Mouse (Mus musculus): ENCODE data around the gene Ttpal.

- TF ChIP-seq CTCF (IDR thresholded peaks at IDR 0.05; ENCODE audit: low read depth) (no peak), EP300 (optimal IDR thresholded peaks at IDR 0.05) (no peak)
Observed at GRCm38 (mm10) chr2:163608008-163608407, 5.9 kb downstream of the Ttpal start.

Measured in stomach, postnatal 0 days (tissue).